Mouse (Mus musculus) liver, adult 10 weeks (tissue): ENCODE data around the gene Sgo2b. TPM values are rescaled to one million over a fixed set of nuclear protein-coding genes. Genes with fewer than 3 reads are reported as not detected.

Experiments used
- polyA plus RNA-seq: library from polyadenylated mRNA; stranded (reverse); fragments of 350-450 nt; fragmentation: Illumina TruSeq; extraction: RNeasy Lipid Tissue Mini Kit (QIAGEN cat#74804); gene quantifications from one replicate; pipeline ENCODE4 v1.2.3, GENCODE M21; 2014; ENCODE audit warnings: low read depth, low replicate concordance

Gene Sgo2b
- polyA plus RNA-seq, result not detected

DNA sequence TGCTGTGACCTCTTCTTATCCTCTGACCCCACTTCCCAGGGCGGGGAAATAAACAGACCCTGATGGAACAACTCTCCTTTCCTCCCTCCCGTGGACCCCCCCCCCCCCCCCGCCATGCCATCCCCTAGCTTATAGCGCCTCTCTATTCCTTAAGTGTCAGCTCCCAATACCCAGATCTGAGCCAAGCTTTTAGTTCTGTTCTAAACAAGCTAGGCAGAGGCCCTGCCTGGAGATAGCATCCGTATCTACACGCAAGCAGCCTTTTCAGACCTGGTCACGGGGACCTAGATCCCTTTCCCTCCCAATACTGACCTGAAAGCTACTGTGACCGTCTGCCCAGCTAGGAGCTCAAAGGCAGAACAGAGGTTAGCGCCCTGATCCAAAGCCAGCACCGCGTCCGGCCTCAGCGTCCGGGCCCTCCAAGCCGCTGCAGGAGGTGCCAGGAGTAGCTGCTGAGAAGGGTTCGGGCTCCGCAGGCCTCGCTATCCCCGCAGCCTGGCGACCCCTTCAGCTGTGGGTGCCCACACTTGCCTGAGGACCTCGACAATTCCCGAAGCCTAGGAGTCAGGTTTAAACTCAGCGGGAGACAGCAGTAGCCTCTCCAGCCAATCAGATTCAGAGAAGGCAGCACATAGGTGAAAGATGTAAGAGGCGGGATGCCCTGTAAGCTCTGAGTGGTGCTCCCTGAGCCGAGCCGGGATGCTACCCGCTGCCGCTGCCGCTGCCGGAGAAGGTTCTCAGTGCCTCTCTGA is at the start of gene Sgo2b:
TSS of gene Sgo2b (minus strand) at position 623 of the 752 bp plus-strand sequence.

